Mouse (Mus musculus): ENCODE data around the gene Hist1h2bg. TPM values are rescaled to one million over a fixed set of nuclear protein-coding genes. Genes with fewer than 3 reads are reported as not detected.

The Hist1h2bg gene
- polyA plus RNA-seq, 1 experiment from 2014 or later = 10.9 TPM

DNA sequence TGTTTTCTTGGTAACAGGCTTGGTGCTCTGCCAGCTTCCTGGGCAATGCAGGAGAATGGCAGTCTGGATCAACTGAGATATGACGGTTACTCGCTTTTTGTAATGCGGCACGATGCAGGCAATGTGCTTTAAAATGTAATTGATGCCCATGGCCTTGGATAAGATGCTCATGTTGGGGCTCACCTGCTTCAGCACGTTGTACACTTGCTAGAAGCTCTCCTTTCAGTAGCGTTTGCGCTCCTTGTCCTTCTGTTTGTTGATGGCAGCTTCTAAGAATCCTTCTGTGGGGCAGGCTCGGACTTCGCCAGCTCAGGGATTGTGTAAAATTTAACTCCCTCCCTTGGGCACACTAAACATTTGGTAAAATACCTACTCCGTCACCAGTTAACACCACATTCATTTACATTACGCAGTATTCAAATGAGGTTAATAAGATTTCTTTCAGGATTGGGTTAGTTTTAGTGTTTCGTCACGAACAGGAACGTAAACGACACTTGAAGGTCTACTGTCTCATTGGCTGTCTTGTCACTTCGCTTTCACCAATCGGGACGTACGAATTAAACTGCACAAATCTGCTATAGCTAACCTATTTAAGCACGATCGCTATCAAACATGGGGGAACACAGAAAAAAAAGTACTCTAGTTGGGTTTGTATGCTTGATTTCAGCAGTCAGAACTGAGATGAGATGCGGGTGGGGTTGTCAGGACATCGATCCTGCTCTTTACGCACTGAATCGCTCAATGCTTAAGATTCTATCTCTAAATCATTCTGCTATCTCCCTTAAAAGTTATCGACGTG, 49.7 kb downstream of the Hist1h2bg start, which contains the start of gene Hist1h2be:
Gene Hist1h2be (minus strand): TSS at position 392 of the 799 bp plus-strand sequence.
- H3K27ac ChIP-seq = peak within 1 kb of the TSS; percentile 99
- H3K4me1 ChIP-seq = peaks cover 17% of the 10 kb centered on the region
- peak within 1 kb of the TSS; percentile 73 for H3K4me3 ChIP-seq (replicated peaks)
- H3K9ac ChIP-seq = peak within 1 kb of the TSS; percentile 94
- no peaks in the 10 kb centered on the region for H3K9me3 ChIP-seq (replicated peaks)
- peak; percentile 88 for ATAC-seq (replicated peaks; ENCODE audit: low FRiP score)
- peak within 1 kb of the TSS; percentile 84 for H3K4me2 ChIP-seq
- no peaks in the 10 kb centered on the region for H3K36me3 ChIP-seq
- under 1% methylated on average over 27 of the region's 27 CpGs for WGBS
- H3K27me3 ChIP-seq = no peaks in the 10 kb centered on the region

Small RNA genes lying within 50 kb of the gene (microRNA-seq; reads per million reads assigned to microRNA genes)
- gene Gm44297 (not detected), gene Gm44359 (not detected), gene Gm44394 (not detected)

Other genes starting within 250 kb of the Hist1h2bg start
- 48.8 and 48.9 TPM in 2 replicates for gene Zfp322a, start 202.2 kb upstream of the Hist1h2bg start, polyA plus RNA-seq (2015; fragmentation: Nextera tagmentation; extraction: Ambion mirVana)
- gene Abt1, start 147.5 kb upstream of the Hist1h2bg start, polyA plus RNA-seq (2015; fragmentation: Nextera tagmentation; extraction: Ambion mirVana) = 13.5 and 13.7 TPM in 2 replicates
- 0.08 and 0.12 TPM in 2 replicates for gene Btn1a1, start 105.5 kb upstream of the Hist1h2bg start, polyA plus RNA-seq (2015; fragmentation: Nextera tagmentation; extraction: Ambion mirVana)
- gene Btn2a2, start 82.5 kb upstream of the Hist1h2bg start, polyA plus RNA-seq (2015; fragmentation: Nextera tagmentation; extraction: Ambion mirVana) = 0.55 and 0.71 TPM in 2 replicates
- gene Hist1h4h, start 40.3 kb upstream of the Hist1h2bg start, polyA plus RNA-seq (2015; fragmentation: Nextera tagmentation; extraction: Ambion mirVana) = 7.5 and 7.8 TPM in 2 replicates
- 3.3 and 7.3 TPM in 2 replicates for gene Hist1h2af, start 37.5 kb upstream of the Hist1h2bg start, polyA plus RNA-seq (2015; fragmentation: Nextera tagmentation; extraction: Ambion mirVana)
- 6.6 and 6.9 TPM in 2 replicates for gene Hist1h3g, start 36.0 kb upstream of the Hist1h2bg start, polyA plus RNA-seq (2015; fragmentation: Nextera tagmentation; extraction: Ambion mirVana)
- 0.91 and 1.1 TPM in 2 replicates for gene Hist1h2bh, start 28.0 kb upstream of the Hist1h2bg start, polyA plus RNA-seq (2015; fragmentation: Nextera tagmentation; extraction: Ambion mirVana)
- 0.86 and 1.3 TPM in 2 replicates for gene Hist1h3f, start 27.3 kb upstream of the Hist1h2bg start, polyA plus RNA-seq (2015; fragmentation: Nextera tagmentation; extraction: Ambion mirVana)
- gene Hist1h4f, start 19.7 kb upstream of the Hist1h2bg start, polyA plus RNA-seq (2015; fragmentation: Nextera tagmentation; extraction: Ambion mirVana) = 0.96 and 1.3 TPM in 2 replicates
- gene Hist1h1d, start 18.1 kb upstream of the Hist1h2bg start, polyA plus RNA-seq (2015; fragmentation: Nextera tagmentation; extraction: Ambion mirVana) = 0.66 and 0.67 TPM in 2 replicates
- gene Hist1h3e, start 9.0 kb upstream of the Hist1h2bg start, polyA plus RNA-seq (2015; fragmentation: Nextera tagmentation; extraction: Ambion mirVana) = 6.5 and 6.7 TPM in 2 replicates
- gene Hist1h2ae, start 176 bp upstream of the Hist1h2bg start, polyA plus RNA-seq (2015; fragmentation: Nextera tagmentation; extraction: Ambion mirVana) = 84.7 and 118 TPM in 2 replicates
- gene Hist1h2bf, start 2.8 kb downstream of the Hist1h2bg start, polyA plus RNA-seq (2015; fragmentation: Nextera tagmentation; extraction: Ambion mirVana) = 6.0 and 6.9 TPM in 2 replicates
- gene Hist1h2ad, start 3.0 kb downstream of the Hist1h2bg start, polyA plus RNA-seq (2015; fragmentation: Nextera tagmentation; extraction: Ambion mirVana) = 3.6 TPM in 2 replicates
- 6.5 and 7.5 TPM in 2 replicates for gene Hist1h3d, start 4.4 kb downstream of the Hist1h2bg start, polyA plus RNA-seq (2015; fragmentation: Nextera tagmentation; extraction: Ambion mirVana)
- gene Hist1h4d, start 10.2 kb downstream of the Hist1h2bg start, polyA plus RNA-seq (2015; fragmentation: Nextera tagmentation; extraction: Ambion mirVana) = 123 and 142 TPM in 2 replicates
- 3.1 and 3.7 TPM in 2 replicates for gene Hist1h2be, start 49.7 kb downstream of the Hist1h2bg start, polyA plus RNA-seq (2015; fragmentation: Nextera tagmentation; extraction: Ambion mirVana)
- gene Hist1h1e, start 51.2 kb downstream of the Hist1h2bg start, polyA plus RNA-seq (2015; fragmentation: Nextera tagmentation; extraction: Ambion mirVana) = 19.7 and 21.1 TPM in 2 replicates
- 1.3 and 1.5 TPM in 2 replicates for gene Hist1h2ac, start 112.6 kb downstream of the Hist1h2bg start, polyA plus RNA-seq (2015; fragmentation: Nextera tagmentation; extraction: Ambion mirVana)
- 65.3 and 71.8 TPM in 2 replicates for gene Hist1h2bc, start 112.8 kb downstream of the Hist1h2bg start, polyA plus RNA-seq (2015; fragmentation: Nextera tagmentation; extraction: Ambion mirVana)
- 0.31 TPM in 1 of 2 replicates, not detected in the other for gene Hist1h1t, start 124.4 kb downstream of the Hist1h2bg start, polyA plus RNA-seq (2015; fragmentation: Nextera tagmentation; extraction: Ambion mirVana)
- 7.5 and 8.5 TPM in 2 replicates for gene Hist1h4c, start 127.1 kb downstream of the Hist1h2bg start, polyA plus RNA-seq (2015; fragmentation: Nextera tagmentation; extraction: Ambion mirVana)
- gene Hfe, start 139.5 kb downstream of the Hist1h2bg start, polyA plus RNA-seq (2015; fragmentation: Nextera tagmentation; extraction: Ambion mirVana) = 6.4 and 7.7 TPM in 2 replicates
- gene Hist1h1c, start 167.4 kb downstream of the Hist1h2bg start, polyA plus RNA-seq (2015; fragmentation: Nextera tagmentation; extraction: Ambion mirVana) = 24.1 and 27.2 TPM in 2 replicates
- gene Hist1h3c, start 174.2 kb downstream of the Hist1h2bg start, polyA plus RNA-seq (2015; fragmentation: Nextera tagmentation; extraction: Ambion mirVana) = 12.6 and 13.5 TPM in 2 replicates
- gene Hist1h2bb, start 175.3 kb downstream of the Hist1h2bg start, polyA plus RNA-seq (2015; fragmentation: Nextera tagmentation; extraction: Ambion mirVana) = 3.8 and 4.5 TPM in 2 replicates
- 39.2 and 44.8 TPM in 2 replicates for gene Hist1h2ab, start 179.7 kb downstream of the Hist1h2bg start, polyA plus RNA-seq (2015; fragmentation: Nextera tagmentation; extraction: Ambion mirVana)
- 10.8 and 11.3 TPM in 2 replicates for gene Hist1h3b, start 180.9 kb downstream of the Hist1h2bg start, polyA plus RNA-seq (2015; fragmentation: Nextera tagmentation; extraction: Ambion mirVana)
- gene Hist1h4b, start 185.6 kb downstream of the Hist1h2bg start, polyA plus RNA-seq (2015; fragmentation: Nextera tagmentation; extraction: Ambion mirVana) = 5.4 and 6.4 TPM in 2 replicates
- gene Hist1h4a, start 189.8 kb downstream of the Hist1h2bg start, polyA plus RNA-seq (2015; fragmentation: Nextera tagmentation; extraction: Ambion mirVana) = 0.35 TPM in 1 of 2 replicates, not detected in the other
- gene Hist1h3a, start 191.0 kb downstream of the Hist1h2bg start, polyA plus RNA-seq (2015; fragmentation: Nextera tagmentation; extraction: Ambion mirVana) = 8.0 and 9.4 TPM in 2 replicates
- 2.3 and 3.1 TPM in 2 replicates for gene Hist1h1a, start 192.3 kb downstream of the Hist1h2bg start, polyA plus RNA-seq (2015; fragmentation: Nextera tagmentation; extraction: Ambion mirVana)
- not detected in 2 replicates for gene Trim38, start 198.5 kb downstream of the Hist1h2bg start, polyA plus RNA-seq (2015; fragmentation: Nextera tagmentation; extraction: Ambion mirVana)
- 0.10 and 0.12 TPM in 2 replicates for gene Slc17a2, start 235.6 kb downstream of the Hist1h2bg start, polyA plus RNA-seq (2015; fragmentation: Nextera tagmentation; extraction: Ambion mirVana)